Mouse (Mus musculus): ENCODE results near the gene Slc35c1. TPM values are rescaled to one million over a fixed set of nuclear protein-coding genes. Genes with fewer than 3 reads are reported as not detected.
"Not testable (repeated sequence)": the region's sequence is repeated elsewhere in the genome, so short reads cannot be mapped to it uniquely, and the experiment has no call there.

The Slc35c1 gene
- polyA plus RNA-seq, 1 experiment from 2014 or later = 11.6 TPM

DNA sequence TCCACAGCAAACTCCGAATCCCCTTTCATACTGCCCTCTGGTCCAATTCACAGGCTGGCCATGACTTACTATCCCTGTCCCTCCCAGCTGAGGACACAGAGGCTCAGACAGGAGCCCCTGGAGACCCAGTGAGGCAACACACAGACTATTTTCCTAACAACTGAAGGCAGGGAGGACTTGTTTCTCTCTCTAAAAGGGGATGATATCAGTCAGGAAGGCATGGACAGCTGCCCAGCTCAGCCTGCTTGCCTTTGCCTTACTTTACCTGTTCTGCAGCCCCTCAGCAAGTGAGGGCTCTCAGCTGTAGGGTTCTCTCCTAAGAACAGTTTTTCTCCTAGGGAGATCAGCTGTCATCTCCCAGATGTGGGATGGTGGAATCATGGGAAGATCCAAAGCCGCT is 26.6 kb upstream of the Slc35c1 start:
- H3K36me3 ChIP-seq = no peaks in the 10 kb centered on the region
- H3K27me3 ChIP-seq (replicated peaks) = peaks cover 21% of the 10 kb centered on the region
- ATAC-seq (ENCODE audit: low FRiP score, low read depth) = no peak
- no peaks in the 10 kb centered on the region for H3K9me3 ChIP-seq
- no peak overlapping the region for H3K27ac ChIP-seq
- 0 out of 2 replicates have a peak, but pooled peaks cover 8% of the 10 kb centered on the region for H3K4me1 ChIP-seq
- H3K4me3 ChIP-seq = no peak overlapping the region
- H3K4me2 ChIP-seq (replicated peaks) = no peak overlapping the region
- H3K9ac ChIP-seq = no peak overlapping the region
- WGBS = 51% methylated on average over 2 of the region's 2 CpGs

DNA sequence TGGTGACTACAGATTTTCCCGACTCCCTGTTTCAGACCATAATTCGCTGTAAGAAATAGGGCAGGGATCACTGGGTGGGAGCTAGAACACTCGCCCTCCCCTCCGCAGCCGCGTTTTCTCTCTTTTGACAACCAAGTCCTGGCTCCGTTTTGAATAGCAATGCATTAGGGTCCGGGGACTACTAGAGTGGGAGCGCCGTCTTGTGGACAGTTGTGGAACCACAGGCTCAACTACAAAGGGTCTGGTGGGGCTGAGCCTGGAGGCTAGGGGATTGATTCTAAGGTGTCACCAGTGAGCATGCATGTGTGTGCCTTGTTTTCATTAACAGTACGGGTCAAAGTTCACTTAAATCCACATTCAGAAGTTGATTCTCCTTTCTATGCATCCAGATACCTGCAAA is 26.1 kb upstream of the Slc35c1 start:
- Histone ChIP-seq H3K27me3 (replicated peaks) (peaks cover 21% of the 10 kb centered on the region), H3K9ac (no peak overlapping the region), H3K27ac (no peak overlapping the region), H3K4me3 (no peak overlapping the region), H3K4me1 (0 out of 2 replicates have a peak, but pooled peaks cover 8% of the 10 kb centered on the region), H3K36me3 (no peaks in the 10 kb centered on the region), H3K9me3 (no peaks in the 10 kb centered on the region), H3K4me2 (replicated peaks) (peak overlapping the region; percentile 41)
- ATAC-seq (ENCODE audit: low FRiP score, low read depth) = peak; percentile 64
- WGBS = under 1% methylated on average over 11 of the region's 11 CpGs

DNA sequence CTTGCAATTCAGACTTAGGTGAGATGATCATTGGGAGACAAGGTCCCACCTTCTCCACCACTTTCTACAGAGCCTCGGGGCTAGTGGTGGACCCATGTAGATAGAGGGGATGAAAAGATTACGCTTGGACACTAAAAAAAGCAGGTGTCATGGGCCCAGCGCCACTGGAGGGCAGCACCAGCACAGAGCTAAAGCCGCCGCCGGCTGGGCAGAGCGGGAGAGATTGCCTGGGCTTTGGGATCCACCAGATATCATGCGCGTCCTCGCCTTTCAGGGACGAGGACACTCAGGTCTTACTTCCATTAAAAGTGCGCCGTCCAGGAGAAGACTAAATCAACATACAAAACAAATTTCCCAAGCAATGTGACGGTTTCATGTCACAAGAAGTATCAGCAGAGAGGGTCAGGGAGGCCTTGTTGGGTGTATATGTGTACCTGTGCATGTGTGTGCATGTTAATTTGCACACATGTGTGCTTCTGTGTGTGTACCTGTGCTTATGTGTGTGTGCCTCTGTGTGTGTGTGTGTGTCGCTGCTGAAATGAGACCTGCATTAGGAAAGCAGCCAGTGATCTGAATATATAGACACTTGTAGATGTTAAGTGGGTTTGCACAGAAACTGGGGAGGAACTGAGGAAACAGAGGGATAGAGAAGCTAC is 25.4 kb upstream of the Slc35c1 start:
- Histone ChIP-seq H3K27me3 (replicated peaks) (peaks cover 21% of the 10 kb centered on the region), H3K27ac (no peak overlapping the region), H3K4me3 (no peak overlapping the region), H3K4me1 (0 out of 2 replicates have a peak, but pooled peaks cover 8% of the 10 kb centered on the region), H3K9ac (no peak overlapping the region), H3K4me2 (replicated peaks) (peak overlapping the region; percentile 41), H3K36me3 (no peaks in the 10 kb centered on the region), H3K9me3 (no peaks in the 10 kb centered on the region)
- ATAC-seq (ENCODE audit: low FRiP score, low read depth) = peak; percentile 56
- WGBS = 7% methylated on average over 15 of the region's 15 CpGs

DNA sequence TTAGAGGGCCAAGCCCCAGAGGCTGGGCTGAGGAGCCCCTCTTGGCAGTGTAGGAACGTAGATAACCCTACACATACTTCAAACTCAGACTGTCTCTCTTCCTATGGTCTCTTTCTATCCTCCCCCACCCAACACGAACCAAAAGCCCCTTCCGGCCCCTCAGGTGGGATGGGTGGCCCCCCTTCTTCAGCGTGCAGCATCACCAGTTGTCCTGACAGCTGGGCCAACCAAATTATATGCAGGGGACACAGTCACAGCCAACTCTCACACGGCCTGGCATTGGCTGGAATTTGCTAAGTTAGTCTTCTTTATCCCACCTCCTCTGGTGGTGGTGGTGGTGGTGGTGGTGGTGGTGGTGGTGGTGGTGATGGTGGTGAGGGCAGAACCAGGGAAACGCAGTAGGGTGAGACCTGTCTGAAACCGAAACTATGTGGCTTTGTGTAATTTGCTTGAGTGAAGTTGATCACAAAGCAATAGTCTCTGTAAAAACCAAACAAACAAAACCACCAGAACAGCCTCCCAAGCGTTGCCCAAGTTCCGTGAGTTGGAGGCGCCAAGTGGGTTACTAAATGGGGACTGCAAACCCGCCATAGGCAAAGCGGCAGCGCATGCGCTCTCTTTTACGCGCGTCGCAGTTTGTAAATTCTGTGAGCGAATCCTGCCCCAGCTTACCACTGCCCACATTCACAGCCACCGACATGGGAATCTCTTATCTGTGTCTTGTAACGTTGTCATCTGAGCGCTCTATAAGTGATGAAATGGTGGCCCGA is 24.1 kb upstream of the Slc35c1 start:
- 39% methylated on average over 23 of the region's 23 CpGs for WGBS
- no peak overlapping the region for H3K27ac ChIP-seq
- no peak for ATAC-seq (ENCODE audit: low FRiP score, low read depth)

DNA sequence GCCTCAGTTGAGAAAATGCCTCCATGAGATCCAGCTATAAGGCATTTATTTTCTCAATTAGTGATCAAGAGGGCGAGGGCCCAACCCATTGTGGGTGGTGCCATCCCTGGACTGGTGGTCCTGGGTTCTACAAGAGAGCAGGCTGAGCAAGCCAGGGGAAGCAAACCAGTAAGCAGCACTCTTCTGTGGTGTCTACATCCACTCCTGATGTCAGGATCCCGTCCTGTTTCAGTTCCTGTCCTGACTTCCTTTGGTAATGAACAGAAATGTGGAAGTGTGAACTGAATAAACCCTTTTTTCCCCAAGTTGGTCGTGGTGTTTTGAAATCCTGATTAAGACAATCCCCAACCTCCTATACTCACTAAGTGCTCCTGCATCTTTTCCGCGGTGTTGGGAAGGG is 23.2 kb upstream of the Slc35c1 start:
- 0 out of 2 replicates have a peak, but pooled peaks cover 8% of the 10 kb centered on the region for H3K4me1 ChIP-seq
- no peak overlapping the region for H3K4me3 ChIP-seq
- H3K9ac ChIP-seq = no peak overlapping the region
- no peak overlapping the region for H3K27ac ChIP-seq
- H3K36me3 ChIP-seq = no peaks in the 10 kb centered on the region
- peaks cover 21% of the 10 kb centered on the region for H3K27me3 ChIP-seq (replicated peaks)
- 53% methylated on average over 5 of the region's 5 CpGs for WGBS
- ATAC-seq (ENCODE audit: low FRiP score, low read depth) = no peak
- H3K4me2 ChIP-seq (replicated peaks) = no peak overlapping the region
- H3K9me3 ChIP-seq = no peaks in the 10 kb centered on the region

More for the DNA sequence above, 24.1 kb upstream of the Slc35c1 start:
- Histone ChIP-seq H3K9me3 (no peaks in the 10 kb centered on the region), H3K4me1 (0 out of 2 replicates have a peak, but pooled peaks cover 8% of the 10 kb centered on the region), H3K4me3 (0 out of 2 replicates have a peak overlapping the region, but pooled peaks have one; percentile 5), H3K36me3 (no peaks in the 10 kb centered on the region), H3K27me3 (replicated peaks) (peaks cover 21% of the 10 kb centered on the region), H3K9ac (no peak overlapping the region), H3K4me2 (replicated peaks) (peak overlapping the region; percentile 36)

DNA sequence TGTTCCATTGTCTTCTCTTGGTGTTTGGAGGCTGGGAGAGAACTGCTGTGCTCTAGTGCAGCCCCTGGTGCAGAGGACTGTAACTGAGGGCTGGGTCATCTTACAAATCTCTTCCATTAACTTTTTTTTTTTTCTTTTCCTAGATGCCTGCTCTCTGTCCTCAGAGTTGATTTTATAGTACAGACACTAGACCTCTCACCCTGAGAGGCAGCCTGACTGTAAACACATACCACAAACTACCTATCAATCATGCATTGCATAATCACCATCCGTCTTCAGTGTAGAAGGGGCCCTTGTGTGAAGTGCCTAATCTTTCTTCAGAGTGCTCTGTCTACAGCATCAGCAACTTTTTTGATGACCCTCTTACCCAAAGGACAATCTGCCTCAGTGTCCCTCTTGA is 22.2 kb upstream of the Slc35c1 start:
- Histone ChIP-seq H3K36me3 (no peaks in the 10 kb centered on the region), H3K27me3 (replicated peaks) (peaks cover 21% of the 10 kb centered on the region), H3K4me2 (replicated peaks) (no peak overlapping the region), H3K4me3 (no peak overlapping the region), H3K9me3 (no peaks in the 10 kb centered on the region), H3K27ac (no peak overlapping the region), H3K4me1 (0 out of 2 replicates have a peak, but pooled peaks cover 8% of the 10 kb centered on the region), H3K9ac (no peak overlapping the region)
- 63% methylated on average over 1 of the region's 1 CpGs for WGBS
- ATAC-seq (ENCODE audit: low FRiP score, low read depth) = no peak

DNA sequence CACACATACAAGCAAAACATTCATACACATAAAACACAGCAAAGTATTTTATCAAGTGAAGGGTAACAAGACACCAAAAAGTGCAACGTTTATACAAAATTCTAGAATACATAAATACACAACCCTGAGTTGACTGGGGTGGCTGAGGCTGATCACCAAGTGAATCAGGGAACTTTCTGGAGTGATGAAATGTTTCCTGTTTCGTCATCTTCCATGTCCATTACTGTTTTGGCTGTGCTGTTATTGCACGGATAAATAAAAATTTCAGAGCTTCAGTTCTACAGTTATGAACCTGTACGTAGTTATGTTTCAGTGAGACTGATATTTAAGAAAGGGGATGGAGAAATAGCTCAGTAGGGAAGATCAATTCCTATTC is 18.0 kb upstream of the Slc35c1 start:
- Histone ChIP-seq H3K4me1 (no peaks in the 10 kb centered on the region), H3K27me3 (replicated peaks) (peaks cover 3% of the 10 kb centered on the region), H3K9me3 (no peaks in the 10 kb centered on the region), H3K27ac (no peak overlapping the region), H3K4me3 (no peak overlapping the region), H3K9ac (no peak overlapping the region), H3K36me3 (no peaks in the 10 kb centered on the region), H3K4me2 (replicated peaks) (no peak overlapping the region)
- no peak for ATAC-seq (ENCODE audit: low FRiP score, low read depth)
- WGBS = 89% methylated on average over 4 of the region's 4 CpGs

DNA sequence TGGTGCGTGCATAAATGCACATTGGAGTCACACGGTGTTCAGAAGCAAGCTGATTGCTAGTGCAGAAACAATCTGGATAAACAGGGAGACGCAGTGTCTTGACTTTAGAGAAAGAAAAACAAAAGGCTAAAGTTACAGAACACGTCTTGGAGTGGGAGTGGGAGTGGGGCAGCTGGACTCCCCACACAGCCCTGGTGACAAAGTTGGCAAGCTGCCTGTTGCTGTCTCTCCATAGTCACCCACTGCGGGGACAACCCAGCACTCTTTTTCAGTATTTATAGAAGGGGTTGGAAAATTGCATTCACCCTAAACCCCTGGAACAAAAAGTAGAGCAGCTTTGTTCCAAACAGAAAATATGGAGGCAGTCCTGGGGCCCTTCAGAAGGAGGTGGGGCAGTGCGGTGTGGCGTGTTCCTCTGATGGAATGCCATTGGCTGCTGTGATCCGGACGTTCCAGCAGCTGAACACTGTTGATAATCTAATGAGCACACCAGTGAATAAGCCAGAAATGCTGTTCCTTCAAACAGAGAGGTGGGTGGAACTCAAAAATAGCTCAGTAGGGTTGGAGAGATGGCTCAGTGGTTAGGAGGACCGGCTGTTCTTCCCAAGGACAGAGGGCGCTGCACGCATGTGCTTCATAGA is 17.5 kb upstream of the Slc35c1 start:
- H3K9ac ChIP-seq = no peak overlapping the region
- WGBS = 82% methylated on average over 12 of the region's 12 CpGs
- H3K4me2 ChIP-seq (replicated peaks) = no peak overlapping the region
- no peaks in the 10 kb centered on the region for H3K36me3 ChIP-seq
- no peak for ATAC-seq (ENCODE audit: low FRiP score, low read depth)
- no peaks in the 10 kb centered on the region for H3K4me1 ChIP-seq
- H3K4me3 ChIP-seq = no peak overlapping the region
- H3K27ac ChIP-seq = no peak overlapping the region
- H3K27me3 ChIP-seq (replicated peaks) = no peaks in the 10 kb centered on the region
- H3K9me3 ChIP-seq = no peaks in the 10 kb centered on the region

DNA sequence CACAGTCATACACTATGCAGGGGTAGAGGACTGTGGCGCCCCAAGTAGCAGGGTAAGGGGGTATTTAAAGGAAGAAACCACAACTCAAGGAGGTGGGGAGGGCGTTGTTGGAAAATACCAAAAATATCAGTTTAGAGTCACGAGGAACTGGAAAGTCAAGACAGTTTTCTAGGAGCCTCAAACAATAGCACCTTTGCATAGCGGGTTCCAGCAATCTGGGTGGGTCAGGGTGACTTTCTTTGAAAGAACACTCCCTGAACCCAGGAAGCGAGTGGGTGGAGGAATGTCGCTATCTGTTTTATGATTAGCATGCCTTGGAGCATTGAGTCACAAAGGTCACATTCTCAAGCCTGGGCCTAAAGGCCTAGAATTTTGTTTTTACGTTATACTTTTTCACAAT is 16.2 kb upstream of the Slc35c1 start:
- not testable (repeated sequence) for ATAC-seq (ENCODE audit: low FRiP score, low read depth)

DNA sequence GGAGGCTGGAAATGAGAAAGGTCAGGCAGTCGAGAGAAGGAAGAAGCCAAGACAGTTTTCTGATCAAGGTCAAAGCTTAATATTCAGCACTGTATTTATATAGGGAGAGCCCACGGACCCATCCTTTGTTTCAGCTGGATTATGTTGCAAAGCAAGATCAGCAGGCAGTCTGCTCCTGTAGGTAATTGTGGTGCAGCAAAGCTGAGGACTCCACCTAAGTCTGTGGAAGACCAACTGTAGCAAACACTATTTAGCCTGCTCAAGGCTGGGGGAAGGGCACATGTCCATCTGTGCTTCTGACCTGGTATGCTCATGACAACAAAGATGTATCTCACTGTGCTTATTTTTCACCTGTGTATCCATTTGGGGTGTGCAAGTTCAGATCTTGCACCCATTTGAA is 15.4 kb upstream of the Slc35c1 start:
- no peak overlapping the region for H3K27ac ChIP-seq
- no peaks in the 10 kb centered on the region for H3K27me3 ChIP-seq (replicated peaks)
- no peak overlapping the region for H3K9ac ChIP-seq
- no peaks in the 10 kb centered on the region for H3K4me1 ChIP-seq
- WGBS = 70% methylated on average over 2 of the region's 2 CpGs
- no peak overlapping the region for H3K4me3 ChIP-seq
- no peaks in the 10 kb centered on the region for H3K36me3 ChIP-seq
- no peak for ATAC-seq (ENCODE audit: low FRiP score, low read depth)
- H3K4me2 ChIP-seq (replicated peaks) = no peak overlapping the region
- H3K9me3 ChIP-seq = no peaks in the 10 kb centered on the region

More for the DNA sequence above, 16.2 kb upstream of the Slc35c1 start:
- not testable (repeated sequence) for H3K4me1 ChIP-seq; H3K4me2 ChIP-seq (replicated peaks); H3K9ac ChIP-seq; H3K27me3 ChIP-seq (replicated peaks); H3K27ac ChIP-seq; H3K9me3 ChIP-seq; H3K4me3 ChIP-seq; H3K36me3 ChIP-seq
- 89% methylated on average over 7 of the region's 7 CpGs for WGBS

DNA sequence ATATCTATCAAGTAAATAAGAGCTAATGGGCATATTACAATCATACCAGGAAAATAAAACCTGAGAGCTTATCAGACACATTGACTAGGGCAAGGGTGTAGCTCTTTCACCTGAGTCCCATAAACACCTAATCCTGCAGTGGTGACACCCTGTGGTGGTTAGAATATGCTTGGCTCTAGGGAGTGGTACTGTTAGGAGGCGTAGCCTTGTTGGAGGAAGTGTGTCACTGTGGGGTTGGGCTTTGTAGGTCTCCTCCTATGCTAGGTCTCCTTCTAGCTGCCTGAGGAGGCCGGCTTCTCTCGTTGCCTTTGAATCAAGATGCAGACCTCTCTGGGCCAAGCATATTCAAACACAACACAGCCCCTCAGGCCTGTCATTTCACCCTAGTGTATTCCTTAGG is 14.6 kb upstream of the Slc35c1 start:
- no peak for ATAC-seq (ENCODE audit: low FRiP score, low read depth)
- no peaks in the 10 kb centered on the region for H3K4me1 ChIP-seq
- H3K27ac ChIP-seq = no peak overlapping the region
- H3K9me3 ChIP-seq = no peaks in the 10 kb centered on the region
- H3K4me2 ChIP-seq (replicated peaks) = no peak overlapping the region
- H3K9ac ChIP-seq = no peak overlapping the region
- 91% methylated on average over 3 of the region's 3 CpGs for WGBS
- no peaks in the 10 kb centered on the region for H3K27me3 ChIP-seq (replicated peaks)
- H3K36me3 ChIP-seq = no peaks in the 10 kb centered on the region
- H3K4me3 ChIP-seq = no peak overlapping the region

DNA sequence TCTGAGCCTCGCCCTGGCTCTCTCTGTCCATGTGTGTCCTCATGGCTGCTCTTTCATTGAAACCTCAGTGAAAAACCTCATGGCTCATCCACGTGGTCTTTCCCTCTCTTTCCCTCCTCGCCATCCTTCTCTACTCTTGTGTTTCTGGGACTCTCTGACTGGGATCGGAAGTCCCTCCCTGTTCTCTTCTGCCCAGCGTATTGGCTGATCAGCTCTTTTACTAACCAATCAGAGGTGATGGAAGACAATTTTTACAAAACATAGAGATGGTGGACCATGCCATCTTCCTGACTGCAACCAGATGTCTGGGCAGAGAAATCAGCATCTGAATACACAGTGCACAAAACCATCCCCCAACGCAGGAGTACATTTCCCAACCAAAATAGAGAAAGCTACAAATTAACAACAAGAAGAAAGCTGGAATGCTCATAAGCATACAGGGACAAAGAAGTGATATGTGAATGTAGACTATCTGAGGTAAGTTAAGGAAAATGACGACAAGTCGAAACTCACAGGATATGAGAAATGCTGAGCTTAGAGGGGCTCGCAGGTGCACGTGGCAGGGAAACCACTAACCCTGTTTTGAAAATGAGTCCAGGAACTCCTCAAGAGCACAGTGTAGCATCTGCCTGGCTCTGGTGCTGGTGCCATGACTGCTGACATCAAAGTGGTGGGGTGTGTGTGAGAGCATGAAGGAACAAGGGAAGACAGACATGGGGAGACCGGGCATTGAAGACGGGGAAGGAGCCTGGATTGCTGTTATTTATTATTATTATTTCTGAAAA is 11.7 kb upstream of the Slc35c1 start:
- Histone ChIP-seq H3K36me3 (no peaks in the 10 kb centered on the region), H3K4me3 (no peak overlapping the region), H3K9ac (no peak overlapping the region), H3K9me3 (no peaks in the 10 kb centered on the region), H3K27me3 (replicated peaks) (no peaks in the 10 kb centered on the region), H3K4me1 (no peaks in the 10 kb centered on the region), H3K27ac (no peak overlapping the region), H3K4me2 (replicated peaks) (no peak overlapping the region)
- 81% methylated on average over 12 of the region's 12 CpGs for WGBS
- no peak for ATAC-seq (ENCODE audit: low FRiP score, low read depth)

Measured in neural tube, embryonic 12.5 days (tissue).